9 mouse cellular contexts compared by ENCODE assay signal in genomic region chr15:103300560-103300959, GRCm38 (mm10). TPM values are rescaled to one million over a fixed set of nuclear protein-coding genes. Genes with fewer than 3 reads are reported as not detected.
DNase-seq lines count a peak whose midpoint lies in the region; ATAC-seq and TF ChIP-seq lines count a peak whose summit lies in the region.
"Had no signal": no experiment of that assay in that cellular context is flagged by ENCODE, and none has a peak within 500 bp of the region (broad histone marks: within the 10 kb centered on the region; RNA-seq: fewer than 3 reads in every experiment).

No protein-coding gene starts in this region.

- no peaks in the 10 kb centered on the region for H3K27me3 ChIP-seq in kidney, embryonic 14.5 days (ENCODE audit: control insufficient read depth, insufficient read depth, low read length)
- H3K27me3 ChIP-seq in embryonic facial prominence, embryonic 13.5 days = no peaks in the 10 kb centered on the region
- no peaks in the 10 kb centered on the region for H3K27me3 ChIP-seq in hindbrain, postnatal 0 days (ENCODE audit: insufficient read depth, low read length)
- H3K27me3 ChIP-seq in neural tube, embryonic 11.5 days (ENCODE audit: control insufficient read depth, insufficient read depth, low read length) = no peaks in the 10 kb centered on the region

- WGBS in kidney, embryonic 14.5 days = 3% methylated on average over 2 of the region's 2 CpGs
- 6% methylated on average over 2 of the region's 2 CpGs for WGBS in embryonic facial prominence, embryonic 13.5 days
- 10% methylated on average over 2 of the region's 2 CpGs for WGBS in hindbrain, postnatal 0 days
- 9% methylated on average over 2 of the region's 2 CpGs for WGBS in neural tube, embryonic 11.5 days

- peaks cover 82% of the 10 kb centered on the region for H3K4me1 ChIP-seq in kidney, embryonic 14.5 days (ENCODE audit: control insufficient read depth, insufficient read depth, low read length)
- H3K4me1 ChIP-seq in embryonic facial prominence, embryonic 13.5 days = peaks cover 94% of the 10 kb centered on the region
- peaks cover 39% of the 10 kb centered on the region for H3K4me1 ChIP-seq in hindbrain, postnatal 0 days (ENCODE audit: insufficient read depth, low read length)
- peaks cover 87% of the 10 kb centered on the region for H3K4me1 ChIP-seq in neural tube, embryonic 11.5 days (ENCODE audit: control insufficient read depth, insufficient read depth, low read length)

- peak overlapping the region; percentile 98 for H3K27ac ChIP-seq in kidney, embryonic 14.5 days (ENCODE audit: low read depth, low read length)
- H3K27ac ChIP-seq in embryonic facial prominence, embryonic 13.5 days = peak overlapping the region; percentile 98
- H3K27ac ChIP-seq in hindbrain, postnatal 0 days = peak overlapping the region; percentile 91
- peak overlapping the region; percentile 99 for H3K27ac ChIP-seq in neural tube, embryonic 11.5 days (ENCODE audit: low read depth, low read length)

- TF ChIP-seq CTCF in hindbrain, postnatal 0 days (IDR thresholded peaks at IDR 0.05; ENCODE audit: low read depth) = peak; percentile 13; the same call in 1 of the 2 replicates

- peaks cover 20% of the 10 kb centered on the region for H3K36me3 ChIP-seq in kidney, embryonic 14.5 days (ENCODE audit: control insufficient read depth, insufficient read depth, low read length)
- peaks cover 31% of the 10 kb centered on the region for H3K36me3 ChIP-seq in embryonic facial prominence, embryonic 13.5 days
- H3K36me3 ChIP-seq in hindbrain, postnatal 0 days (ENCODE audit: insufficient read depth, low read length) = peaks cover 3% of the 10 kb centered on the region; the same call in 1 of the 2 replicates
- no peaks in the 10 kb centered on the region; the same call in 1 of the 2 replicates for H3K36me3 ChIP-seq in neural tube, embryonic 11.5 days (ENCODE audit: control insufficient read depth, insufficient read depth, low read length)

- no peak for ATAC-seq in kidney, embryonic 14.5 days (ENCODE audit: low FRiP score, low TSS enrichment)
- ATAC-seq in embryonic facial prominence, embryonic 13.5 days (ENCODE audit: insufficient number of reproducible peaks, insufficient read depth, low FRiP score, low TSS enrichment, low read depth) = no peak
- no peak for ATAC-seq in hindbrain, postnatal 0 days
- ATAC-seq in neural tube, embryonic 11.5 days (ENCODE audit: insufficient read depth, low FRiP score, low TSS enrichment) = peak; percentile 7

- DNase-seq in kidney, adult 11 months = no peak
- DNase-seq in hindbrain, postnatal 0 days (ENCODE audit: low spot score) = peak; percentile 44
- peak; percentile 74 for DNase-seq in neural tube, embryonic 11.5 days (ENCODE audit: low spot score)
- no peak for DNase-seq in testis, postnatal 10 days (ENCODE audit: low spot score)
- DNase-seq in kidney, postnatal 14 days = no peak
- no peak for DNase-seq in Muller cell, postnatal 12 days (ENCODE audit: inconsistent ontology term)
- DNase-seq: lung, postnatal 4 days had no signal

- H3K4me3 ChIP-seq in kidney, embryonic 14.5 days (ENCODE audit: low read length) = no peak overlapping the region
- peak overlapping the region; percentile 25 for H3K4me3 ChIP-seq in embryonic facial prominence, embryonic 13.5 days
- 0 out of 2 replicates have a peak overlapping the region, but pooled peaks have one; percentile 13 for H3K4me3 ChIP-seq in hindbrain, postnatal 0 days (ENCODE audit: low read length)
- 0 out of 2 replicates have a peak overlapping the region, but pooled peaks have one; percentile 0 for H3K4me3 ChIP-seq in neural tube, embryonic 11.5 days (ENCODE audit: low read depth, low read length)

- H3K9ac ChIP-seq in kidney, embryonic 14.5 days (ENCODE audit: low read depth, low read length) = peak overlapping the region; percentile 23; the same call in 1 of the 2 replicates
- peak overlapping the region; percentile 54 for H3K9ac ChIP-seq in embryonic facial prominence, embryonic 13.5 days
- H3K9ac ChIP-seq in hindbrain, postnatal 0 days (replicated peaks; ENCODE audit: low read length) = peak overlapping the region; percentile 50
- peak overlapping the region; percentile 35 for H3K9ac ChIP-seq in neural tube, embryonic 11.5 days (ENCODE audit: low read length)

- no peaks in the 10 kb centered on the region for H3K9me3 ChIP-seq in kidney, embryonic 14.5 days (ENCODE audit: control insufficient read depth, low read length)
- H3K9me3 ChIP-seq in embryonic facial prominence, embryonic 13.5 days = no peaks in the 10 kb centered on the region
- no peaks in the 10 kb centered on the region for H3K9me3 ChIP-seq in hindbrain, postnatal 0 days (ENCODE audit: low read length)
- H3K9me3 ChIP-seq in neural tube, embryonic 11.5 days (ENCODE audit: control insufficient read depth, low read length) = no peaks in the 10 kb centered on the region

- H3K4me2 ChIP-seq in kidney, embryonic 14.5 days (replicated peaks; ENCODE audit: low read depth, low read length) = peak overlapping the region; percentile 30; the same call in 1 of the 2 replicates
- peak overlapping the region; percentile 59 for H3K4me2 ChIP-seq in embryonic facial prominence, embryonic 13.5 days
- H3K4me2 ChIP-seq in hindbrain, postnatal 0 days (ENCODE audit: low read depth, low read length) = peak overlapping the region; percentile 50
- peak overlapping the region; percentile 27 for H3K4me2 ChIP-seq in neural tube, embryonic 11.5 days (ENCODE audit: low read depth)

RNA-seq across cellular contexts. Expression of gene Gpr84, which starts 9.9 kb away (rescaled TPM):
- 0.47 and 0.69 TPM in 2 replicates for polyA plus RNA-seq in kidney, embryonic 14.5 days (2014; fragmentation: Nextera tagmentation; extraction: Ambion mirVana)
- polyA plus RNA-seq in embryonic facial prominence, embryonic 13.5 days (2015; fragmentation: Nextera tagmentation; extraction: Ambion mirVana) = 0.54 and 0.62 TPM in 2 replicates
- total RNA-seq in hindbrain, postnatal 0 days (2014; rRNA removed) = 0.58 and 0.86 TPM in 2 replicates
- polyA plus RNA-seq in hindbrain, postnatal 0 days (2015; fragmentation: Nextera tagmentation; extraction: Ambion mirVana) = 0.30 and 0.37 TPM in 2 replicates
- 0.34 and 0.50 TPM in 2 replicates for polyA plus RNA-seq in neural tube, embryonic 11.5 days (2014; fragmentation: Nextera tagmentation; extraction: Ambion mirVana)

RNA-seq across cellular contexts. Expression of gene Copz1, which starts 28.0 kb away (rescaled TPM):
- 290 and 322 TPM in 2 replicates for polyA plus RNA-seq in kidney, embryonic 14.5 days (2014; fragmentation: Nextera tagmentation; extraction: Ambion mirVana)
- 254 and 287 TPM in 2 replicates for polyA plus RNA-seq in embryonic facial prominence, embryonic 13.5 days (2015; fragmentation: Nextera tagmentation; extraction: Ambion mirVana)
- 149 and 155 TPM in 2 replicates for total RNA-seq in hindbrain, postnatal 0 days (2014; rRNA removed)
- 181 TPM in 2 replicates for polyA plus RNA-seq in hindbrain, postnatal 0 days (2015; fragmentation: Nextera tagmentation; extraction: Ambion mirVana)
- polyA plus RNA-seq in neural tube, embryonic 11.5 days (2014; fragmentation: Nextera tagmentation; extraction: Ambion mirVana) = 307 and 317 TPM in 2 replicates

RNA-seq across cellular contexts. Expression of gene Zfp385a, which starts 39.3 kb away (rescaled TPM):
- polyA plus RNA-seq in kidney, embryonic 14.5 days (2014; fragmentation: Nextera tagmentation; extraction: Ambion mirVana) = 12.3 and 18.2 TPM in 2 replicates
- 10.9 and 12.2 TPM in 2 replicates for polyA plus RNA-seq in embryonic facial prominence, embryonic 13.5 days (2015; fragmentation: Nextera tagmentation; extraction: Ambion mirVana)
- 20.6 and 25.8 TPM in 2 replicates for total RNA-seq in hindbrain, postnatal 0 days (2014; rRNA removed)
- polyA plus RNA-seq in hindbrain, postnatal 0 days (2015; fragmentation: Nextera tagmentation; extraction: Ambion mirVana) = 19.8 and 23.1 TPM in 2 replicates
- 26.1 and 27.5 TPM in 2 replicates for polyA plus RNA-seq in neural tube, embryonic 11.5 days (2014; fragmentation: Nextera tagmentation; extraction: Ambion mirVana)

RNA-seq across cellular contexts. Expression of gene Nfe2, which starts 42.4 kb away (rescaled TPM):
- polyA plus RNA-seq in kidney, embryonic 14.5 days (2014; fragmentation: Nextera tagmentation; extraction: Ambion mirVana) = 3.1 and 3.9 TPM in 2 replicates
- polyA plus RNA-seq in embryonic facial prominence, embryonic 13.5 days (2015; fragmentation: Nextera tagmentation; extraction: Ambion mirVana) = 2.4 and 2.9 TPM in 2 replicates
- total RNA-seq in hindbrain, postnatal 0 days (2014; rRNA removed) = 0.63 TPM in 1 of 2 replicates, not detected in the other
- 0.20 and 0.33 TPM in 2 replicates for polyA plus RNA-seq in hindbrain, postnatal 0 days (2015; fragmentation: Nextera tagmentation; extraction: Ambion mirVana)
- 6.5 and 7.3 TPM in 2 replicates for polyA plus RNA-seq in neural tube, embryonic 11.5 days (2014; fragmentation: Nextera tagmentation; extraction: Ambion mirVana)

Comparison
In these comparisons a context has a peak if more than half of its experiments do, and no peak if none do; other contexts are left out.
1. DNase-seq: peak in hindbrain, postnatal 0 days (single experiment) and neural tube, embryonic 11.5 days (single experiment); none in kidney, adult 11 months (single experiment), testis, postnatal 10 days (single experiment), kidney, postnatal 14 days (single experiment) and Muller cell, postnatal 12 days (single experiment).
2. Peak in every context shown above with its lines, with median percentiles within 50 percentile points of each other: H3K27ac ChIP-seq, H3K4me2 ChIP-seq and H3K9ac ChIP-seq.